Mouse (Mus musculus): Measurements from ENCODE around the gene Bcar3.

The Bcar3 gene

DNA sequence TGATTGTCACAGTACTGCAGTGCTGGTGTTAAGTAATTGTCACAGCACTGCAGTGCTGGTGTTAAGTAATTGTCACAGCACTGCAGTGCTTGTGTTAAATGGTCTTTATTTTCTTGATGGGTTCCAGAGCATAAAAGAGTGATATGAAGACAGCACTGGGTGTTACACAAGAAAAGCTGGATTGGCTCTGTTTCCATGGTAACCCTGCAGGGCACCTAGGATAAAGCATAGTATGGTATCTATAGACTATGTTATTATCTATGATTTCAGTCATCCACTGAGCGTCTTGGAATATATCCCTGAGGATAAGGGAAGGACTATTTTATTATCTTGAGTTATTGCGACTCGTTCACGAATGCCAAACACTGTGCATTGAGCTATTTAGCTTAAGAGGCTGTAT, 162.9 kb downstream of the Bcar3 start:
- in situ Hi-C loops (cut with MseI, MboI): no loop called here

DNA sequence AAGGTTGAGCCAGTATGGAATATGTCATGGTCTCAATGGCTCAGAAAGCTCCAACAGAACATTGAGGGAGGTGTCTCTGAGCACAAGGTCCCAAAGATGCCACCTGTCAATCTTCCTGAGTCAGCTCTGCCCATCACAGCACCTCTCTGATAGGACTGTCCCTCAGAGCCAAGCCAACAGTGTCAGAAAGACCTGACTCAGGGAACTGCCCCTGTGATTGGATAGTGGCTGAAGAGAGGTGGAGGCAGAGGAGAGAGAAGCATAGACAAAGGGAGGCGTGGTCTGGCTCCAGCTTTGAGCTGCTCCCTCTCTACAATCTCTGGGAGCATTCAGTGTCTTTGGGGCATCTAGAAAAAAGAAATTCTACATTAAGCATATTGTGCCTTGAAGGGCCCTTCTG, 163.8 kb downstream of the Bcar3 start:
- in situ Hi-C loops (cut with MseI, MboI): no loop called here

DNA sequence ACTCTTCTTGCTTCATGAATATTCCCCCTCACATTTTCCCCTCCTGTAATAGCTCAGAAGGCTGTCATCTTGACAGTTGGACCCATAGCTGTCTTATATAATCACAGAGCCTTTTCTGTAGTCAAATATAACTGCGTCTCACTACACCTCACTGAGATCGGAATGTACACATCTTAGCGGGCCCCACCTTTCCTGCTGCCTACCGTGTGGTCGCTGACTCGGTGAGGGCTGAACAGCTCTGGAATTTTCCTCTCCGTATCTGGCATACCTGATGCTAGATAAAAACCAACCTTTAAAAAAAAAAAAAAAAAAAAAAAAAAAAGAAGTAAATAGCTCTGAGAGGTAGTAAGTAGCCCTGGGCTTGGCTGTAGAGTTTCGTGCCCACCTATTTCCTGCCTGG, 164.8 kb downstream of the Bcar3 start:
- in situ Hi-C loops (cut with MseI, MboI): no loop called here

DNA sequence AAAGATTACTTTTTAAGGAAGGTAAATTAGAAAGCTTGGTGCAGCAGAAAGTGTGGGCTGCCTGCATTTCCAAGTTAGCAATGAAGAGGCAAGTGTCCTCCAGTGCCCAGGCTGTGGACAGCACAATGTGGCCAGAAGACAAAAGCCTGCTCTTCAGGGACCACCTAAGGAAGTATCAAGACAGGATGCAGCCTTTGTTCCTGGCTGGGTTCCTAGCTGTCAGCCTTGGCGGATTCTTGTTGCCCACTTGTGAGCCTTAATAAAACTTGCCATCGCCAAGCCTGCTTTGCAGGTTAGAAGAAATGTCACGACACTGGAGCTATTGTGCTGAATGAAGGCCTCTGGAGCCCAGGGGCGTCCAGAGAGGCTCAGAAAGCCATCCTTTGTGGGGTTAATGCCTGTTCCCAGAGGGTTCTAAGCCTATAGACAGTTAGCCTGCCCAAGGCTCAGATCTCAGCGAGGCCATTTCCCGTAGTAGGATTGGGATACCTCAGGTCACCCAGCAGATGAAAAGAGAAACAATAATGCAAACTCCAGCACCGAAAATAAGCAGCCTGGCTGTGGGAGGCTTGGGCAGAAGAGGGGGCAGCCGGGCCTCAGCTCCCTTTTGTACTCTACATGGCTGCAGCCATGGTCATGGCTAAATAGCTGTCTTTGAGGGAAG, 167.0 kb downstream of the Bcar3 start:
- in situ Hi-C loops (cut with MseI, MboI): no loop called here

DNA sequence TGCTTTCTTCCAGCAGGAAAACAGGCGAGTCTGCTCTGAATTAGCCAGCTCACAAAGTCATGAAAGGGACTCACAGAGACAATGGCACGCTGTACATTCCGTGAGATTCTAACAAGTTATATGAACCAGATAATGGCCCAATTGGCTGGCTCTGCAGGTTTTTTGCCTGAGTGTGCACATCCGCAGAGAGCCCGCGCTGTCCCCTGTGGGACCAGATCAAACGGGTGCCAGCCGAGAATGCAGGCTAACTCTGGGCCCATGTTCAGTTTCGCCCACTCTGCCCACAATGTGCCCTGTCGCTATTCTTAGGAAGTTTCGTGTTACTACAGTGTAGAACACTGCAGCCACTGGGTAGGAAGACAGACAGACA, 167.6 kb downstream of the Bcar3 start:
- in situ Hi-C loops (cut with MseI, MboI): no loop called here

DNA sequence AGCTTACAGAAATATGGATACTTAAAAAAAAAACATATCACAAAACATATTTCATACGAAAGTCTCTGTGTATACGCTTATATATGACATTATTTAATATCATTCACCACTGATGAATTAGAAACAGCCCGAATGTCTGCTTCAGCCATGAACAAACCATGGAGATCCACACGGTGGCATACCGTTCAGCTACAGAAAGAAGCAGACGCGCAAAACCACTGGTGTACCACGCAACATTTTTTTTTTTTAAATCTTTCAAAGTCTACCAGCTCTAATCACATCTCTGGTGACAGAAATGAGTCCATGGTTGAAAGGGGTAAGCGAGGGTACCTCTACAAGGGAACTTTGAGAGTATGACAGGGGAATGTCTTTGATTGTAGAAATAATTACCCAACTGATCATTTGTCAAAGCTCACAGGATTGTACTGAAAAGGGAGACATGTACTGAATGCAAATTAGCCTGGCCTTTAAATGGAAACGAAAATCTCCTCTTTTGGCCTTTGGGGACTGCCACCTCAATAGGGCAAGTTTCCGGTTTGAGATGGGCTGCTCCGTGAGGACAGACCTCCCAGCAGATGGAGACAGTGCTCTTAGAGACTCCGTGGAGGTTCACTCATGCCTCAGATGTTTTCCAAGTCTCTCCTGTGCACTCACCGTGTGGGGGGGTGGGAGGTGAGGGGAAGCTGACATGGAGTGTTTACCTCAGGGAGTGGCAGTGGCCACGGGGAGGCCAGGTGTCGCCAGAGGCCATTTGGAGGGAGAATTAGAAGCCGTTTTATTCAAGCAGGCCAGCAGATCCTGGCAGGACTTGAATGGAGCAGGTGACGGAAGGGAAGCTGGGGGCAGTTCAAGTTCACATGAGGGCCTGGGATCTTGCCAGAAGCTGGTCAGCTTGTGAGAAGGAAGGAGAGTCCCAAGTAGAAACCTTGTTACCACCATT, 168.3 kb downstream of the Bcar3 start:
- in situ Hi-C loops (cut with MseI, MboI): no loop called here

DNA sequence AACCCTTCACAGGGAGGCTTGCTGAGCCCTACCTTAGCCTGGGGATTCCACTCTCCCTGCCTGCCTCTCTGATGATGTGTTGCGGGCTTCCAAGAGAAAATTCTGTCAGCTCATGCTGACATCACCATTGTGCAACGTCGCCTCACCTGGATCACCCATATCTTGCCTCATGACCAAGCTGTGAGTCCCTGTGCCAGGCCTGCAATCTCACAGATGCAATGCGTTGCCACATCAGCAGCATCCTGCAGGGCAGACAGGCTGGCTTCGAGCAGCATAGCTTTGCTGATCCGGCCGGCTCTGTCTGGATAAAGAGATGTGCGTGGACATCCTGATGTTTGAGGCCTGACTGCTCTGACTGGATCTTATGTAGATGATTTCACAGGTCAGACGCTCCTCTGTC, 169.2 kb downstream of the Bcar3 start:
- in situ Hi-C loops (cut with MseI, MboI): no loop called here

DNA sequence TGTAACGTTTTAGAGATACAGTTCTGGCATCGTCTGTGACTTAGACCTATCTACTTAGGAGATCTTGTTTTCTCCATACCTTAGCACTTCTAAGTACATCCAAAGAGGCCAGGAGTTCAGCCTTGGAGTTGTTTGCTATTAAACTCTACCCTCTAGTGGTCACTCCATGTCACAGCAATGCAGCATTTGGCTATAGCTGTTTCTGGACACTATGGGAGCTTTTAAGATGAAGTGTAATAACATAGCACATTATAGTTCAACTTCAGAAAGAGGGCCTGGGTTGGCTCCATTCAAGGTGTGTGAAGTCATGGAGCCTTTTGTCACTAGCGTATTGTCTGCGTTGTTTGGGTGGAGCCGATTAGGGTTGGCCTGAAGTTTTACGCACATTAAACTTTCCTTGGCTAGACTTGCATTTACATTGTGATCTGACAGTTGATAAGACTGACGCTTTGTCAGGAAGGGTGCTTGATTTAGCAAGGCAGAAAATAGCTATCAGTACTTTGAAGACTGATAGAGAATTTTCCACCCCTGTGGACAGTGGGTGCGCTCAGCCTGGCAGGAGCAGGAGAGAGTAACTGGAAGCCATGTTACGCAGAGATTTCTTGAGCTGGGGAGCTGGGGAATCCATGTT, 172.3 kb downstream of the Bcar3 start:
- in situ Hi-C loops (cut with MseI, MboI): loop anchor here (5.0 kb wide), 1 partner anchor 154 kb away; no protein-coding TSS in a partner anchor

DNA sequence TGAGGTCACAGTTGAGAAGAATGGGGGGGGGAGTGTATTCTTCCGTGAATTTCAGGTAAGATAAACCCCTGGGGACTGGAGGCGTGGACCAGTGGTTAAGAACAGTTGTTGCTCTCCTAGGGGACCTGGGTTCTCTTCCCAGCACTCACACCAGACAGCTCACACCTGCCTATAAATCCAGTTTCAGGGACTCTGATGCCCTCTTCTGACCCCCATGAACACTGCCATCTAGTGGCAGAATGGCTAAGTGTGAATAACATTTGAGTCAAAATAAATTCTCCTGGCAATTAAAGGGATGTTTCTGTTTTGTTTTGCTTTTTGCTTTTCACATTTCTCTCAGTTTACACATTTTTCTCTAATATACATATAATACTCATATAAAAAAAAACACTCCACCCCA, 174.0 kb downstream of the Bcar3 start:
- in situ Hi-C loops (cut with MseI, MboI): loop anchor here (5.0 kb wide), 1 partner anchor 156 kb away; no protein-coding TSS in a partner anchor

DNA sequence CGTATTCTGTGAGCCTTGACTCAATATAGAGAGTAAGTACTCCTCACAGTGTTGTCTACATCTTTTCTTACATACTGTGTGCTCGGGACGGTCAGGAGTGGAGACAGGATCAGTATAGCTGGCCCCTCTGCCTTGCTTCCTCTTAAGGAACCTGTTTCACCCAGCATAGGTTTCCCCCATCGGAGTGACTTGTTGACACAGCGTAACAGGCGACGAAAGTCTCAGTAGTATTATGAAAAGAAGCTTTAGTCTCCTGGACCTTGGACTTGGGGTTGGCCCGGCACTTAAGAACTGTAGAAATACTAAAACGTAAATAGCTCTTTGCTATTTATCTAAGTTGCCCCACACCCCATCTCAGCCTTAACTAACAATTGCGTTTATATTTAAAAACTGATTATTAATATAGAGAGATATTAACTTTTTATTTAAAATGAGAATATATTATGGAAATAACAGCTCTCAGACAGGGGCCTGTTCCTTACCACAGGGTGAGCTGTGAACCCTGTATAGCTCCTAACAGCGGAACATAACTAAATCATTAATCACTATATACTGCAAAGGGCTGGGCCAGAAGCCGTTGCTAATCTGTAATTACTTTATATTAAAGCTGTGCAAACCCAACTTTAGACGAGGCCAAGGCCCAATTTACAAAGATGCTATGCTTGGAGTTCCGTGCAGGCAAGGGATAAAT, 176.5 kb downstream of the Bcar3 start:
- in situ Hi-C loops (cut with MseI, MboI): no loop called here

DNA sequence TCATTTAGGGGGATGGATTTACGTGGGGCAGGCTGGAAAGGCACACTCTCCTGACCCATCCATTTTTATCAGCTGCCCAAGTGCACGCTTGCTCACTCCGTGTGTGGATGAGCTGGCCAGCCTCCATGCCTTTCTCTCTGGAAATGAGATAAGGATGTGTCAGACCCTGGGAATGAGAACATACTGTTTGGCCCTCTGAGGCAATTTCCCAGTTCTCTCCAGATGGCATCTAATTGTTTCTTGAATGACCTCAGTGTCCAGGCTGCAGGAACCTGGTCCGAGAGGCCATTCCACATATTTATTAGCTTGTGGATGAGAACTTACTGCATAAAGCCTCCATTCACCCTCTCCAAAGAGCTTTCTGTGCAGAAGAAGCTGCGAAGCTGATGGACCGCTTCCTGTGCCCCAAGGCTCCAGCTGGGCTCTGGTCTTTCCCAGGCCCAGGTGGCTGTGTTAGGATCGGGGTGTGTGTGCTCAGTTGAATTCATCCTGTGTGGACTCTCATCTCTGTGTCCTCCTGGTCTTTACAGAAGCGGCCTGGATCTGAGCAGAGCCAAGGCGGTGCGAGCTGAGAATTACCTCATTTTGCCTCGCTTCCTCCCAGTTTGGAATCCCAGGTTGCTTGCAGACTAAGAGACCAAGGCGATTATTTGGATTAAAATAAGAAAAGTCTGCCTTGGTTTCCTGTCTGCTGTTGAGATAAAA, 177.2 kb downstream of the Bcar3 start:
- in situ Hi-C loops (cut with MseI, MboI): no loop called here

DNA sequence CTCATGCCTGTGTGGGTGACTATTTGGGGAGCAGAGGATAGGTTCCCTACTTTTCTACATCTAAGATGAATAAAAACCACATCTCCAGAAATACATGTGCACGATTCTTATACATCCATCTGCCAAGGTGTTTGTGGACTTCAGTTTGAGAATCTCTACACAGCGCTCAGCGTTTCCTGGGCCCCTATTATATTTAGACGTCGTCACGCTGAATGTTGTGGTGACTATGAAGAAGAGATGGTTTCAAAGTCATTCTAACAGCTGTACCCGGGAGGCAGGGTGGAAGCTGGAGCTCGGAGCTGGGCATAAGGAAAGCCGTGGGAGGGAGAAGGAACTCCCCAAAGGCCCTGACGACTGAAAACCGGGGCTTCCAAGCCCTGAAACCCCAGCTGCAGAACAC, 178.5 kb downstream of the Bcar3 start:
- in situ Hi-C loops (cut with MseI, MboI): no loop called here

DNA sequence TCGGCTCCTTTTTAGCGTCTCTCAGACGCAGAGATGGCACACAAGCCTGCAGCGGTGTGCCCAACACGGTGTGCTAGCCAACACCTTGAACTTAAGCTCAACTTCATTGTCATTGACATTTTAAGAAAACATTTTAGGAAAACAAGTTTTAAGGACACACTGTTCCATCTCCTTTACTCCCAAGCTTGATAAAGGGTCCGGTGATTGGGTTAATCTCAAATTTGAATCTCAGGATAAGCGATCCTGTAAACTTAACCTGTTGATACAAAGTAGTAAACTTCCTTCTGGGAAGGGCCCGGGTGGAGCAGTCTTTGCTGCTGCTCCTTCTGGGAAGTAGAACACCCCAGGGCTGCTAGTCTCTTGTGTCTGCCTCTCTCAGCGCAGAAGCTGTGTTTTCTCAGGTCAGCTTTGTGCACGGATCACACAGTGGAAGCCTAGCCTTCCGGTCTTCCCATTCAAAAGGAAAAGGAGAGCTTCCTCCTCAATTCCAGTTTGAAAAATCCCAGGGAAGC, 179.6 kb downstream of the Bcar3 start:
- in situ Hi-C loops (cut with MseI, MboI): no loop called here

DNA sequence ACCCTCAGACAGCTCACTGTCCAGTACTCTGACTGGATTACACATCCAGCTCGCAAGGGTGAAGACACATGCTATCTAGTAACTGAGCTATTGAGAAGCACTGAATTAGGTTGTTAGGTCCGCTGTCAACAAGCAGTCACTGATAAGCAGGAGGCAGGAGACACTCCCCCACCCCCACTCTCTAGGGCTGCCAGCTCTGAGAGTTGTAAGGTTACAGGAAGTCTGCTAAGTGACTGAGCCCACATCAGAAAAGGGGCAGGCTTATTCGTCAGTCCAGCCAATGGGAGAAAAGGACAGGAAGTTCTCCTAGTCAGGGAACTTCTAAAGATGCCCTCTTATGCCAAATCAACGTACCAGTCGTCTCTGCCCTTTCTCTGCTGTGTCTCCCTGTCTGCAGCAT, 180.1 kb downstream of the Bcar3 start:
- in situ Hi-C loops (cut with MseI, MboI): no loop called here

DNA sequence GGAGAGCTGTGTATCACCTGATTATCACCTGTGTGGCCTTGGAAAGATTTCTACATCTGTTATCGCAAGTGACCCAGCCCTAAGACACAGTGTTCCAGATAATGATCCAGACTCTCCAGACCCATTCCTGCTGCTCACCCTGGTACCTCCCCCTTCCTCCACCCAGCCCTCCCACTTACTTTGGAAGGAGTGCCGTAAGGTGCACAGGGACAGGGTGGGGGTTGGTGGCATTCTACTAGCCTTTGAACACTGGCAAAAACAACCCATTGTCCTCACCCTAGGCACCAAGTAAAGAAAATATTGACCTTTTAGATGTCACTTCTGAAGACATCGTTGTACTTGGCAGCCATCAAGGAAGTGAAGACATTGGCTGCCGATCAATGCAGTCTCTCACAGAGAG, 180.9 kb downstream of the Bcar3 start:
- in situ Hi-C loops (cut with MseI, MboI): no loop called here

DNA sequence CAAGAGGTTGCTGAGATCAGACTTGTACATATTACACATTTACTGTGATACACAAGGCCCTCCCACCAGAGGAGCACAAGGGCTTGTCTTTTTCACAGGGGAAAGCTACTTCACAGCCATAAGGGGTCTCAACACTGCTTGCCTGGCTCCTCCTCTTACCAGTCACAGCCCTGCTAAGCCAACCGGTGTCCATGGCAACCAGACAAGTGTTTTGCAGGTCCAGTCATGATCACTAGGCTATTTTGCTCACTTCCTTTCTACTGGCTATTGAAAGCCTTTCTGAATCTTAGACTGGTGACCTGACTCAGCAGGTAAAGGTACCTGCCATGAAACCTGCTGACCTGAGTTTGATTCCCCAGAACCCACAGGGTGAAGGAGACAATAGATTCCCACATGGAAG, 181.8 kb downstream of the Bcar3 start:
- in situ Hi-C loops (cut with MseI, MboI): no loop called here

DNA sequence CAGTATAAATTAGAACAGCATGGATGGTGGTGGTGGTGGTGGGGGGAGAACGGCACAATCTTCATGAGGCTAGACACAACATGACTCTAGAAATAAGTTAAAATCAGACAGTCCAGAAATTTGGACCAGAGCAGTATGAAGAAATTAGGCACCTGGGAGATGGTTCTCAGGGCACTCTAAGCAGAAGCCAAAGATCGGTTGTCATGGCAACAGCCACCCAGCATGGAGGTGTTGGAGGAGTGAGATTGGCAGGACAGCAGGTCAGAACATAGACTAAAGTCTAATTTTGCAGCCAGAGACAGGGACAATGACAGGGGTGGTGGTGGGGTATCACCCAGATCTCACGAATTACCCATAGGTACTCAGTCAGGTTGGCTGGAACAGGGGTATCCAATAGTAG, 182.7 kb downstream of the Bcar3 start:
- in situ Hi-C loops (cut with MseI, MboI): no loop called here

DNA sequence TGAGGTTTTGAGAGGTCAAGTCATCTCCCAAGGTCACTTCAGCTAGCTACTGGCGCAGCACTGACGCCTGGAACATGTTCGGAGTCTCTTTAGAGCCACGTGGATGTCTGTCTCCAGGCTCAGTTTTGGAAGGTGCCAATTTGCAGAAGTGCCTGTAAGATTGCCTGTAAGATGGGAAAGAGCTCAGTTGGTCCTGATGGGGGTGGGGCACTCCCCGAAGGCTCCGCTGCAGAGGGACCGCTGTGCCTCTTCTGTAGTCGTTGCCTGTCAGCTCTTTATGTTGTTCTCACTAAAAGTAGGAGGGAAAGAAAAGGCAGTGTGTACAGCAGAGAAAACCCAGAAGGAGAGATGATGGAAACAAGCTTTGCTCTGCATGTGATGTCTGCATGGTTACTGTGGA, 183.6 kb downstream of the Bcar3 start:
- in situ Hi-C loops (cut with MseI, MboI): no loop called here

DNA sequence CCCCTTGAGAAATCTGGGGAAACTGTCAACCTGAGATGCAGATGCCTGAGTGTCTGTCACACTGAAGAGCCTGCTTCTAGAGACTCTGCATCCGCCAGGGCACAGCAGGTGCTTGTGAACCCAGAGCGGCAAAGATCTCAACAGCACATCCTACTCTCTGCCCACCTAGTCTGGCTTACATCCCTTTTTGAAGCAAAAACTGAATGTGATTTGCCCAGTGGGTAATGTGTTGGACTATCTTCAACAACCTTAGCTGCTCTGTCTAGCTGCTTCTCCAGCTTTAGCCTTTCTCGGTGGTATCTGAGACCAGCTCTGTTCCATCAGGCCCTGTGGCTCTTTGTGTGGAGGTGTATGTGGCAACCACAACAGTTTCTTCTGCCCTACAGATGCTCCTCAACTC, 184.8 kb downstream of the Bcar3 start:
- in situ Hi-C loops (cut with MseI, MboI): no loop called here

DNA sequence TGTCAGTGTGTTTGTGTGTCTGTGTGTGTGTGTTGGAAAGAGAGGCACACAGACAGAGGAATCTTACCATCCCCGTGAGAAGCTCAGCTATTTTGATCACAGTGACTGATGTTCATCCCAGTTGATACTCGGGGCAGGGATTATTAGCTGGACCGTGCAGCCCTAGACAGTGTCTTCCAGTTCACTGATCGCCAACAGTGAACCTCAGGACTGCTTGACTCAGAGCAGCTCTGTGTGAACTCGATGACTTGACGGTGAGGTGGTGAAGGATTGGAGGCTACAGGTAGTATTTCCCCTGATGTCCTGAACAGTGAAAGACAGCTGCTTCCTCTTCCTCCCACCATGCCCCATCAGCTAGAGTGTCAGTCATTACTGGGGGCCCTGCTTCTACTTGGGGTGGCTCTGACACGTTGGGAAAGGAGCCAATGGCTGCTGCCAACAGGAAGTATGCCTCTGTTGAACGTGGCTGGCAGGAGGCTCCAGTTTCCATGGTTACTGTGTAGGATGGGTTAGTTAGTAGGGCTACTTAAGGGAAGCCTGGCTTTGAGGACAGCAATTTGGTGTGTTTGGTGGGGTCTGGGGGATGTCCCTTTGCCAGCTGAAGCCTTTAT, 186.2 kb downstream of the Bcar3 start:
- in situ Hi-C loops (cut with MseI, MboI): no loop called here

DNA sequence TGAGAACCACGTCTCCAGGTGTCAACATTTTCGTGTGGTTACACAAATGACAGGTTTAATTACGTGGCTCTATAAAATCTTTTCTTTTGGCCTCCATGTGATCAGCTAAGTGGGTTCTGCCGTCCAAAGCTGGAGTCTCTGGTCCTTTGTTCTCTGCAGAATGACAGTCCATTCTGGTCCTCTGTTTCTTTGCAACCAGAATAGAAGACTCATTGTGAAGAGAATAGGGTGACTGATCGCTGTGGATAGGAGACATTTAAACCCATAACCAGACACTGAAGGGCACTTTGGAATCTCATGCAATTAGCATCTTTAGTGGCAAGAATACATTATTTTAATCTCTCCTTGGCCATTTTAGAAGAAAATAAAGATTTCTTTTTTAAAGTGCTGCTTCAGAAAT, 187.1 kb downstream of the Bcar3 start:
- in situ Hi-C loops (cut with MseI, MboI): no loop called here

All from mouse trophoblast stem cell (cell line).